Mouse (Mus musculus) heart, embryonic 15.5 days (tissue): ENCODE results near the gene Ndufb4. TPM values are rescaled to one million over a fixed set of nuclear protein-coding genes. Genes with fewer than 3 reads are reported as not detected.

Source experiments
- ATAC-seq: fragments of 200-750 bp; cut with Nextera tagmentation; replicated peaks from 2 replicates; pipeline ENCODE4 v1.8.0; 2017; ENCODE audit warnings: low read depth, moderate TSS enrichment; ENCODE audit not compliant: insufficient number of reproducible peaks, insufficient read depth, low FRiP score
- H3K27ac ChIP-seq: fragments of 300-500 bp; sonication (generic); 2 replicates; pipeline ENCODE4 v1.5.1; 2015; ENCODE audit warnings: mild to moderate bottlenecking, inconsistent platforms
- H3K27me3 ChIP-seq: fragments of 300-500 bp; sonication (generic); 2 replicates; pipeline ENCODE4 v1.6.1; 2015; ENCODE audit warnings: inconsistent platforms
- H3K36me3 ChIP-seq: fragments of 300-500 bp; sonication (generic); 2 replicates; pipeline ENCODE4 v1.6.1; 2015; ENCODE audit warnings: mild to moderate bottlenecking, inconsistent platforms
- H3K4me1 ChIP-seq: fragments of 300-500 bp; sonication (generic); replicated peaks from 2 replicates; pipeline ENCODE4 v1.6.1; 2015; ENCODE audit warnings: inconsistent platforms
- H3K4me2 ChIP-seq: fragments of 300-500 bp; sonication (generic); 2 replicates; pipeline ENCODE4 v1.6.1; 2015; ENCODE audit warnings: inconsistent platforms, mild to moderate bottlenecking, moderate library complexity
- H3K4me3 ChIP-seq: fragments of 300-500 bp; sonication (generic); 2 replicates; pipeline ENCODE4 v1.5.1; 2015; ENCODE audit warnings: mild to moderate bottlenecking, inconsistent platforms
- H3K9ac ChIP-seq: fragments of 300-500 bp; sonication (generic); 2 replicates; pipeline ENCODE4 v1.6.1; 2015; ENCODE audit warnings: mild to moderate bottlenecking, inconsistent platforms
- H3K9me3 ChIP-seq: fragments of 300-500 bp; sonication (generic); replicated peaks from 2 replicates; pipeline ENCODE4 v1.6.1; 2016; ENCODE audit warnings: inconsistent platforms
- WGBS: fragments of 180-500 bp; shearing (Covaris S2); methylation state at CpG from one replicate; pipeline ENCODE4 v1.1.7; 2015; ENCODE audit warnings: mixed read lengths; 5-methylcytosine and 5-hydroxymethylcytosine counted together
- polyA plus RNA-seq: library from polyadenylated mRNA; unstranded; fragments of >200 nt; fragmentation: Nextera tagmentation; extraction: Ambion mirVana; gene quantifications from 2 replicates; pipeline ENCODE4 v1.2.1, GENCODE M21; 2015

The Ndufb4 gene
- polyA plus RNA-seq, 1 experiment from 2014 or later = 134 TPM

- H3K27me3 ChIP-seq = no peaks in the 10 kb centered on the region
- no peaks in the 10 kb centered on the region for H3K36me3 ChIP-seq
- 56% methylated on average over 6 of the region's 6 CpGs for WGBS
- no peak overlapping the region for H3K4me2 ChIP-seq
- no peak for ATAC-seq
- H3K4me1 ChIP-seq = peaks cover 4% of the 10 kb centered on the region
- no peaks in the 10 kb centered on the region for H3K9me3 ChIP-seq
- H3K9ac ChIP-seq = no peak overlapping the region
- H3K27ac ChIP-seq = no peak overlapping the region
- H3K4me3 ChIP-seq = no peak overlapping the region
These were observed 50.0 kb downstream of the Ndufb4 start for GRCm38 (mm10) chr16:37604243-37604642.

- Histone ChIP-seq H3K27ac (no peak overlapping the region), H3K27me3 (no peaks in the 10 kb centered on the region), H3K4me2 (no peak overlapping the region), H3K4me3 (no peak overlapping the region), H3K9ac (no peak overlapping the region), H3K36me3 (no peaks in the 10 kb centered on the region), H3K9me3 (no peaks in the 10 kb centered on the region), H3K4me1 (peaks cover 4% of the 10 kb centered on the region)
- ATAC-seq = no peak
- WGBS = 91% methylated on average over 1 of the region's 1 CpGs
These were observed 50.8 kb downstream of the Ndufb4 start for GRCm38 (mm10) chr16:37603431-37603830.

- Histone ChIP-seq H3K27me3 (no peaks in the 10 kb centered on the region), H3K4me2 (no peak overlapping the region), H3K9ac (no peak overlapping the region), H3K4me3 (no peak overlapping the region), H3K4me1 (peaks cover 4% of the 10 kb centered on the region), H3K27ac (no peak overlapping the region), H3K36me3 (no peaks in the 10 kb centered on the region), H3K9me3 (no peaks in the 10 kb centered on the region)
- ATAC-seq = no peak
- 74% methylated on average over 3 of the region's 3 CpGs for WGBS
These were observed 54.9 kb downstream of the Ndufb4 start for GRCm38 (mm10) chr16:37599326-37599725.

GRCm38 (mm10) chr16:37598463-37598862 lies 55.8 kb downstream of the Ndufb4 start:
- 92% methylated on average over 7 of the region's 7 CpGs for WGBS
- no peaks in the 10 kb centered on the region for H3K27me3 ChIP-seq
- no peak overlapping the region for H3K4me3 ChIP-seq
- H3K9me3 ChIP-seq = no peaks in the 10 kb centered on the region
- H3K4me2 ChIP-seq = no peak overlapping the region
- H3K9ac ChIP-seq = no peak overlapping the region
- no peak overlapping the region for H3K27ac ChIP-seq
- no peaks in the 10 kb centered on the region for H3K4me1 ChIP-seq
- ATAC-seq = no peak
- H3K36me3 ChIP-seq = no peaks in the 10 kb centered on the region

GRCm38 (mm10) chr16:37597412-37597811 lies 56.8 kb downstream of the Ndufb4 start:
- no peaks in the 10 kb centered on the region for H3K36me3 ChIP-seq
- H3K4me3 ChIP-seq = no peak overlapping the region
- no peak overlapping the region for H3K27ac ChIP-seq
- WGBS = 53% methylated on average over 5 of the region's 5 CpGs
- H3K4me1 ChIP-seq = no peaks in the 10 kb centered on the region
- ATAC-seq = no peak
- no peaks in the 10 kb centered on the region for H3K27me3 ChIP-seq
- no peaks in the 10 kb centered on the region for H3K9me3 ChIP-seq
- no peak overlapping the region for H3K4me2 ChIP-seq
- H3K9ac ChIP-seq = no peak overlapping the region

Other genes starting within 250 kb of the Ndufb4 start
- gene Gtf2e1, start 114.7 kb downstream of the Ndufb4 start, polyA plus RNA-seq = 17.8 and 18.9 TPM in 2 replicates
- gene Rabl3, start 114.6 kb downstream of the Ndufb4 start, polyA plus RNA-seq = 19.1 and 21.8 TPM in 2 replicates
- 0.21 and 0.30 TPM in 2 replicates for gene Hgd, start 74.3 kb downstream of the Ndufb4 start, polyA plus RNA-seq
- 468 and 518 TPM in 2 replicates for gene Fstl1, start 122.4 kb upstream of the Ndufb4 start, polyA plus RNA-seq
- gene Gm36028, start 206.7 kb upstream of the Ndufb4 start, polyA plus RNA-seq = 4.9 and 6.3 TPM in 2 replicates
- 36.4 and 41.7 TPM in 2 replicates for gene Lrrc58, start 213.9 kb upstream of the Ndufb4 start, polyA plus RNA-seq